Mouse (Mus musculus) ES-Bruce4 (cell line): Measurements from ENCODE around the gene Erbin.

Source experiments
- CTCF ChIP-seq: IDR thresholded peaks from one replicate; pipeline ENCODE4 v1.8.1; 2011; ENCODE audit warnings: low read depth, low read length
- EP300 ChIP-seq: IDR thresholded peaks from 2 replicates; pipeline ENCODE4 v1.6.1; 2011; ENCODE audit warnings: low read depth, low read length; ENCODE audit not compliant: insufficient read depth
- POLR2A ChIP-seq: IDR thresholded peaks from one replicate; pipeline ENCODE4 v1.8.1; 2011; ENCODE audit warnings: low read length; ENCODE audit not compliant: insufficient read depth

DNA sequence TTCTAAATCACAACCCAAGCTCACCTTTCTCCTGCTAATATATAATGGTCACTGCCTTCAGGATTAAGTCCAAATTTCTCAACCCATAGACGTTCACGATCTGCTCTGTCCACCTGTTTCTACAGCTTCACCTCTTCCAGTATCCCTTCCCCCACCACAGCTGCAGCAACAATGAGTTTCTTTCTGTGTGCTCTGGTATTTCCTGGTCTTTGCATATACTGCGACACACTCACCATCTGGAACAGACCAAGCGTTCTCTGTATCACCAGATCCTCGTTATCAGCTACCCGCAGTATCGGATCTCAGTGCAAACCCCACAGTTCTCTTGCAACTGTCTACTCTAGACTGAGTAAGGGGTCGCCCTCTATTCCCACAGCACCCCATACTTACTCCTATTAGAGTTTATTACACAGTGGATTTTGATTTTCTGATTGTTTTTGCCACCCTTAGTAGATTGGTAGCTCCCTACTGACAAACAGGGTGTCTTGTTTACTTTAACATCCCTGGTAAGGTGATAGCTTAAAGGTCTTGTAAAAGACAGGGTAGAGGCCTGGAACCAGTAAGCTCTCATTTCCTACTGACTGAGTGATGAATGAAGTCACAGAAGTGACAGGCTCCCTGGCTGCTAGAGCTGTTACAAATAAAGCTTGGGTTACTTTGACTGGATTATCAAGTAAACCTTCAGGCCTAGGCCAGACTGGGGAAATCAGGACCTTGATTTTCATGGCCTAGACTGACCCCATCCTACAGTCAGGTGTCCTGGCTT is 37.0 kb upstream of the Erbin start:
- TF ChIP-seq CTCF (no peak), POLR2A (no peak), EP300 (no peak)
